Mouse (Mus musculus) CH12.LX (cell line): ENCODE data around the gene Ulk4.

Source experiments
- CTCF ChIP-seq, 2 experiments: IDR thresholded peaks in 1 of 2; conservative IDR thresholded peaks in 1 of 2; 2 replicates each; pipeline ENCODE4 v1.5.1; 2011 to 2012; ENCODE audit warnings: low read depth in 2 of 2, low read length in 2 of 2, improper control_type of control experiment in 1 of 2, inconsistent platforms in 1 of 2, mild to moderate bottlenecking in 1 of 2, moderate library complexity in 1 of 2
- EP300 ChIP-seq: IDR thresholded peaks from 2 replicates; pipeline ENCODE4 v1.6.1; 2011; ENCODE audit warnings: low read length, improper control_type of control experiment
- GABPA ChIP-seq: IDR thresholded peaks from 2 replicates; pipeline ENCODE4 v1.6.1; 2012; ENCODE audit warnings: low read depth, low read length, improper control_type of control experiment, inconsistent platforms; ENCODE audit not compliant: insufficient replicate concordance
- HCFC1 ChIP-seq: IDR thresholded peaks from 2 replicates; pipeline ENCODE4 v1.6.1; 2012; ENCODE audit warnings: low read depth, mild to moderate bottlenecking, inconsistent platforms, low read length, improper control_type of control experiment
- MAX ChIP-seq: IDR thresholded peaks from 2 replicates; pipeline ENCODE4 v1.6.1; 2011; ENCODE audit warnings: low read length, improper control_type of control experiment
- TBP ChIP-seq: conservative IDR thresholded peaks from 2 replicates; pipeline ENCODE4 v1.6.1; 2011; ENCODE audit warnings: low read depth, low read length, improper control_type of control experiment
- ZC3H11A ChIP-seq: IDR thresholded peaks from 2 replicates; pipeline ENCODE4 v1.6.1; 2012; ENCODE audit warnings: low read depth, mild to moderate bottlenecking, inconsistent platforms, low read length, improper control_type of control experiment

GRCm38 (mm10) chr9:121185796-121186195 lies 91.2 kb downstream of the Ulk4 start:
- TF ChIP-seq ZC3H11A (no peak), TBP (no peak), CTCF (conservative IDR thresholded peaks at IDR 0.05 in 1 of 2, IDR thresholded peaks at IDR 0.05 in 1 of 2; ENCODE audit: low read depth in 2 of 2, low read length in 2 of 2) (no peak), GABPA (no peak), EP300 (no peak), MAX (no peak), HCFC1 (no peak)
